Mouse (Mus musculus) heart, postnatal 0 days (tissue): ENCODE measurements around the gene Elovl1. TPM values are rescaled to one million over a fixed set of nuclear protein-coding genes. Genes with fewer than 3 reads are reported as not detected.

Experiments used
- ATAC-seq: fragments of 200-750 bp; cut with Nextera tagmentation; 2 replicates; pipeline ENCODE4 v1.8.0; 2017; ENCODE audit warnings: low read depth, moderate number of reproducible peaks, moderate library complexity; ENCODE audit not compliant: insufficient read depth
- DNase-seq: peaks from one replicate; pipeline ENCODE4 v3.0.0-alpha.2; 2016; ENCODE audit warnings: low spot score
- H3K27ac ChIP-seq: fragments of 300-500 bp; sonication (generic); 2 replicates; pipeline ENCODE4 v1.5.1; 2014; ENCODE audit warnings: low read depth, mild to moderate bottlenecking
- H3K27me3 ChIP-seq: fragments of 300-500 bp; sonication (generic); 2 replicates; pipeline ENCODE4 v1.6.1; 2014; ENCODE audit warnings: low read length, mixed read lengths; ENCODE audit not compliant: control insufficient read depth, insufficient read depth
- H3K36me3 ChIP-seq: fragments of 300-500 bp; sonication (generic); replicated peaks from 2 replicates; pipeline ENCODE4 v1.6.1; 2014; ENCODE audit warnings: low read length, mixed read lengths; ENCODE audit not compliant: control insufficient read depth, insufficient read depth
- H3K4me1 ChIP-seq: fragments of 300-500 bp; sonication (generic); 2 replicates; pipeline ENCODE4 v1.6.1; 2014; ENCODE audit warnings: antibody characterized with exemption; ENCODE audit not compliant: control insufficient read depth, insufficient read depth
- H3K4me2 ChIP-seq: fragments of 300-500 bp; sonication (generic); 2 replicates; pipeline ENCODE4 v1.6.1; 2014; ENCODE audit warnings: low read depth, mild to moderate bottlenecking, low read length, moderate library complexity
- H3K4me3 ChIP-seq: fragments of 300-500 bp; sonication (generic); 2 replicates; pipeline ENCODE4 v1.5.1; 2014; ENCODE audit warnings: low read depth, low read length
- H3K9ac ChIP-seq: fragments of 300-500 bp; sonication (generic); replicated peaks from 2 replicates; pipeline ENCODE4 v1.6.1; 2014; ENCODE audit warnings: low read depth, low read length, mixed read lengths
- H3K9me3 ChIP-seq: fragments of 300-500 bp; sonication (generic); replicated peaks from 2 replicates; pipeline ENCODE4 v1.6.1; 2016; ENCODE audit warnings: low read length; ENCODE audit not compliant: control insufficient read depth
- CTCF ChIP-seq: IDR thresholded peaks from 2 replicates; pipeline ENCODE4 v1.5.1; 2016; ENCODE audit warnings: antibody characterized with exemption, control low read depth, low read depth
- EP300 ChIP-seq: IDR thresholded peaks from 2 replicates; pipeline ENCODE4 v1.6.1; 2016; ENCODE audit warnings: antibody characterized with exemption, low read depth
- whole genome bisulfite sequencing: fragments of 180-500 bp; shearing (Covaris S2); extraction: QIAGEN DNeasy Blood & Tissue Kit; methylation state at CpG from one replicate; pipeline ENCODE4 v1.1.7; 2014; 5-methylcytosine and 5-hydroxymethylcytosine counted together
- polyA plus RNA-seq: library from polyadenylated mRNA; unstranded; fragments of >200 nt; fragmentation: Nextera tagmentation; extraction: Ambion mirVana; gene quantifications from 2 replicates; pipeline ENCODE4 v1.2.1, GENCODE M21; 2015
- total RNA-seq: library from RNA; depleted of rRNA; stranded (reverse); fragments of >200 nt; gene quantifications from 2 replicates; pipeline ENCODE4 v1.2.3, GENCODE M21; 2014; ENCODE audit warnings: low replicate concordance

The Elovl1 gene
- total and polyA plus RNA-seq, 2 experiments from 2014 or later: 44.4 to 49.9 TPM

DNA sequence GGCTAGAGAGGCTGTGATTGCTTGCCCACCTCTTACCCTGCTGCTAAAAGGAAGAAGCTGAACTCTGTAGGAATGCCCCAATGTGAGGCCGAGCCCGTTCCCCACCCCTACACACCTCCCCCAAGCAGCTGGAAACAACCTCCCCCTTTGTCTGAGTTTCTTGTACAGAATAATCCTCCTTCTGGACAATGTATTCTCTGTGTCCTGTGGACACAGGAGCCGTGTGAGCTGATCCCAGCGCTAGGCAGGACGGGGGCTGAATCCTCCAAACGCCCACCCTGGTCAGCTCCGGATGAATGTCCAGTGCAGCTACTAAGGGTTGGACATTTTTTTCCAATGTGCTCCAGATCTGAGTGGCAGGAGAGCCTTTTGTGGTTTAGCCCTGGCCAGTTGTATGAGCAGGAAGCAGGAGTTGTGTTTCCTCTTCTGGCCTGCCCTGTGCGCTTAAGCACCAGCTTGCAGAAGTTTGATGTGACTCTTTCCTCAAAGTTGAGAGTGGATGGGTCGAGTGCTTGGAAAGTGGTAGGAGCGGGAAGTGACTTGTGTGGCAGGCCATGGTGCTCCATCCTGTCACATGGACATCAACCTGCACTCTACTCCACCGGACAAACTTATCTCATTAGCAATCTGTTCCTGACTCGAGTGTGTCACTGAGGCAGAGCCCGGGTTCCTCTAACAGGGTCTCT, 10.6 kb upstream of the Elovl1 start:
- DNase-seq (no peak), ATAC-seq (no peak)
- no peak overlapping the region for H3K9ac ChIP-seq
- no peaks in the 10 kb centered on the region for H3K27me3 ChIP-seq
- H3K4me3 ChIP-seq: no peak overlapping the region
- H3K36me3 ChIP-seq: peaks cover 91% of the 10 kb centered on the region
- no peak overlapping the region for H3K27ac ChIP-seq
- no peak overlapping the region for H3K4me2 ChIP-seq
- H3K9me3 ChIP-seq: no peaks in the 10 kb centered on the region
- no peak for TF ChIP-seq CTCF
- TF ChIP-seq EP300: no peak
- H3K4me1 ChIP-seq: no peaks in the 10 kb centered on the region
- WGBS: 76% methylated on average over 13 of the region's 13 CpGs

DNA sequence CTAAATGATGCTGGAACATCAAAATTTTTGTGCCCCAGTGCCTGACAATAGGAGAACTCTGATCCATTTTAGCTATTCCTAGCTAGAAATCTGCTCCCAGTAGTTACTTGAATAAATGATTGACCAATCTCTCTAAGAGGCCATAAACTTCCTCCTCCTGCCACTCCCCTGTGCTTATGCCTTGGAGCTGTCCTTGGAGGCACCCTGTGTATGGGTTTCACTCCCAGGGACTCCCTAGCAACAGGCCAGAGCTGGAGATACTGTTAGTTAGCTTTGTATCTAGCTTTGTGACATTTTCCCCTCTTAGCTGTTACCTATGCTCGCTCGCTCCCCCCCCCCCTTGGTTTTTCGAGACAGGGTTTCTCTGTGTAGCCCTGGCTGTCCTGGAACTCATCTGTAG, 6.5 kb upstream of the Elovl1 start:
- no peaks in the 10 kb centered on the region for H3K4me1 ChIP-seq
- H3K4me2 ChIP-seq: no peak overlapping the region
- peaks cover 56% of the 10 kb centered on the region for H3K36me3 ChIP-seq
- no peak overlapping the region for H3K4me3 ChIP-seq
- H3K9ac ChIP-seq: no peak overlapping the region
- H3K27ac ChIP-seq: no peak overlapping the region
- TF ChIP-seq CTCF (no peak), EP300 (no peak)
- ATAC-seq (no peak), DNase-seq (no peak)
- no peaks in the 10 kb centered on the region for H3K9me3 ChIP-seq
- no peaks in the 10 kb centered on the region for H3K27me3 ChIP-seq
- 94% methylated on average over 3 of the region's 3 CpGs for WGBS

DNA sequence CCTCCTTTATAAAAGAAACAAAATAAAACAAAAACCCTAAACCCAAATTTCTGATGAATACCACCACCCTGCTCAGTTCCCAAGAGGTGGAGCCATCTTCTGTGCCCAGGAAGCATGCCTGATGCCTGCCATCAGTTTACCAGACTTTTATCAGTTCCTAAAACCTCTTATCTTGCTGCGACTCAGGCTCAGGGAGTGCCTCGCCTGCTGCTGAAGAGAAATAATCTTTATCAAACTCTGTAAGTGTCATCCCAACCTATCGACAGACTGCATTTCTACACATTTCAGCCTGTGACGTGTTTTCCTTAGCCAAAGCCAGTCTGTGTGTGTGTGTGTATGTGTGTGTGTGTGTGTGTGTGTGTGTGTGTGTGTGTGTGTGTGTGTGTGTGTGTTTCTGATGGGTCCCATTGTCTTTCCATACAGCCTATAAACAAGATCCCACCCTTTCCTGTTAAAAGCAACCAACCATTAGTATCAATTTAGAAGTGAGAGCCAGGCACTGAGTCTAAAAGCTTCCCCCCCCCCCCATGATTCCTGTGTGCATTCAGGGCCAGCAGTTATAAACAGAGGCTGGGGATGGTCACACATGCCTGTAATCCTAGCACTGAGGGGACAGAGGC, 3.2 kb upstream of the Elovl1 start:
- Histone ChIP-seq H3K27me3 (no peaks in the 10 kb centered on the region), H3K36me3 (peaks cover 27% of the 10 kb centered on the region), H3K9me3 (no peaks in the 10 kb centered on the region), H3K4me2 (no peak overlapping the region), H3K4me1 (peaks cover 18% of the 10 kb centered on the region), H3K4me3 (no peak overlapping the region), H3K9ac (no peak overlapping the region), H3K27ac (no peak overlapping the region)
- DNase-seq (no peak), ATAC-seq (no peak)
- WGBS: 32% methylated on average over 4 of the region's 4 CpGs
- TF ChIP-seq EP300 (no peak), CTCF (no peak)

DNA sequence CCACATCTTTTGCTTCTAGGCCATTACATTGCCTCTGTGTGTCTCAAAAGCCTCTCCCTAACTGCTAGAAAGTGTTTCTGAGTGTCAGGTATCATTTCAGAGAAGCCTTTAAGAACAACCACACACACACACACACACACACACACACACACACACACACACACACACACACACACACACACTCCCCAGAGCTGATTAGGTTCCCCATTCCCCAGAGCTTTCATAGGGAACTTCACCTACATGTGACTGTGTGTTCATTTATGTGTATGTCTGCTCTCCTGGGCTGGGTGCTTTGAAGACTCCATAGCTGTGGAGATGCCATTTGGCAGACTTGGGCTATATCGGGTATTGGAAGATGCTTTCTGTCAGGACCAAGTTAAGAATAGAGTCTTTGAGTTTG, 2.5 kb upstream of the Elovl1 start:
- H3K4me1 ChIP-seq: peaks cover 21% of the 10 kb centered on the region
- ATAC-seq (no peak), DNase-seq (no peak)
- H3K27me3 ChIP-seq: no peaks in the 10 kb centered on the region
- no peak overlapping the region for H3K4me2 ChIP-seq
- TF ChIP-seq CTCF: no peak
- no peak for TF ChIP-seq EP300
- no peaks in the 10 kb centered on the region for H3K9me3 ChIP-seq
- H3K36me3 ChIP-seq: peaks cover 24% of the 10 kb centered on the region
- no peak overlapping the region for H3K9ac ChIP-seq
- no peak overlapping the region for H3K27ac ChIP-seq
- 86% methylated on average over 1 of the region's 1 CpGs for WGBS
- H3K4me3 ChIP-seq: no peak overlapping the region

DNA sequence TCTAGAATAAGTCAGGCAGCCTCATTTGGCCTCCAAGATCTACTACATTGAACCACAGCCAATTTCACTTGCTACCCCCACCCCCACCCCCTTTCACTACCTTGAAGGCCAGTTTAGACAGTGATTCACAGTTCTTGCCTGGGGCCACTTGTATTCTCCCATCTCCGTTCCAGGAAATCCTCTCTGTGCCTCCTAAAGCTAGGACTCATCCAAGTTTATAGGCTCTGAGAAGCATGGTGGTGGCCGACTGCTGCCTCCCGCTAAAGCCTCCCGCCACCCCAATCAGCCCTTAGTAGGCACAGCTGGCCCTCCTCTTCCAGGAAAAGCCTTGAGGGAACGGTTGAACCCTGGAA, 502 bp upstream of the Elovl1 start:
- Histone ChIP-seq H3K4me1 (peaks cover 21% of the 10 kb centered on the region), H3K36me3 (peaks cover 30% of the 10 kb centered on the region), H3K9me3 (no peaks in the 10 kb centered on the region), H3K4me2 (peak overlapping the region; percentile 84), H3K27me3 (no peaks in the 10 kb centered on the region), H3K9ac (peak overlapping the region; percentile 67; the same call in 1 of the 2 replicates), H3K4me3 (peak overlapping the region; percentile 59), H3K27ac (peak overlapping the region; percentile 86)
- WGBS: 5% methylated on average over 5 of the region's 5 CpGs
- TF ChIP-seq EP300 (0 out of 2 replicates have a peak, but pooled peaks have one; percentile 29), CTCF (no peak)
- ATAC-seq (no peak; the same call in 1 of the 2 replicates), DNase-seq (peak; percentile 18)
